14 mouse cellular contexts compared by ENCODE assay signal in the genomic region with DNA sequence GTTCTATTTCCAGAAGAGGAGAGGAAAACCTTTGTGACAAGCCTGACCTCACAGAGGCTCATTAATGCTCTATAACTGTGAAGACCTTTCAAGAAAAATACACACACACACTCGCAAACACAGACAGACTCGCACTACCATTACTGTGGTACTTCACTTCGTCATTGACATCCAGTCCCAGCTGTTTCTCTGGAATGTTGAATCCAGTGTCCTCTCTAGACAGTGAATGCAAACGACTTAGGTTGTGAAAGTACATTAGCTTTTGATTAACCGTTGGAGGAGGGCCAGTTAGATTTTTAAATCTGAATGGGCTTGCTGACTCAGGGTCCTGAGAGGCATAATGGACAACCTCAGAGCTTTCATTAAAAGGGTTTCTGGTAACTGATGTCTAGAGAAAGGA. TPM values are rescaled to one million over a fixed set of nuclear protein-coding genes. Genes with fewer than 3 reads are reported as not detected.
DNase-seq lines count a peak whose midpoint lies in the region; ATAC-seq and TF ChIP-seq lines count a peak whose summit lies in the region.
"Had no signal": no experiment of that assay in that cellular context is flagged by ENCODE, and none has a peak within 500 bp of the region (broad histone marks: within the 10 kb centered on the region; RNA-seq: fewer than 3 reads in every experiment).

No protein-coding gene starts in this region.

- WGBS in intestine, embryonic 14.5 days, result 18% methylated on average over 5 of the region's 5 CpGs
- whole genome bisulfite sequencing in intestine, postnatal 0 days, result 45% methylated on average over 5 of the region's 5 CpGs
- 40% methylated on average over 5 of the region's 5 CpGs for whole genome bisulfite sequencing in midbrain, embryonic 11.5 days
- WGBS in midbrain, embryonic 10.5 days, result 53% methylated on average over 5 of the region's 5 CpGs
- WGBS in forebrain, embryonic 12.5 days, result 17% methylated on average over 5 of the region's 5 CpGs
- 16% methylated on average over 5 of the region's 5 CpGs for WGBS in midbrain, embryonic 16.5 days

- H3K36me3 ChIP-seq in intestine, embryonic 14.5 days (ENCODE audit: control insufficient read depth, insufficient read depth, low read length), result no peaks in the 10 kb centered on the region
- H3K36me3 ChIP-seq in intestine, postnatal 0 days (ENCODE audit: control insufficient read depth, insufficient read depth), result no peaks in the 10 kb centered on the region
- H3K36me3 ChIP-seq in midbrain, embryonic 11.5 days (ENCODE audit: control insufficient read depth, insufficient read depth, low read length), result no peaks in the 10 kb centered on the region
- H3K36me3 ChIP-seq in midbrain, embryonic 10.5 days, result no peaks in the 10 kb centered on the region
- no peaks in the 10 kb centered on the region for H3K36me3 ChIP-seq in forebrain, embryonic 12.5 days (replicated peaks)
- no peaks in the 10 kb centered on the region for H3K36me3 ChIP-seq in midbrain, embryonic 16.5 days (ENCODE audit: control insufficient read depth, insufficient read depth, low read length)

- DNase-seq in intestine, embryonic 14.5 days (ENCODE audit: low spot score), result peak; percentile 53
- peak; percentile 77 for DNase-seq in midbrain, embryonic 11.5 days (ENCODE audit: low spot score, missing footprints)
- DNase-seq in midbrain, embryonic 10.5 days (ENCODE audit: low spot score), result no peak
- no peak for DNase-seq in spleen, adult 12 weeks (ENCODE audit: low spot score)
- DNase-seq: B cell, adult 2 months; cerebellum, adult 18-20 months; lung, postnatal 10 days had no signal

- H3K27me3 ChIP-seq in intestine, embryonic 14.5 days (replicated peaks; ENCODE audit: control insufficient read depth, insufficient read depth, low read length), result no peaks in the 10 kb centered on the region
- no peaks in the 10 kb centered on the region for H3K27me3 ChIP-seq in intestine, postnatal 0 days (replicated peaks; ENCODE audit: control insufficient read depth, insufficient read depth, low read length)
- no peaks in the 10 kb centered on the region for H3K27me3 ChIP-seq in midbrain, embryonic 11.5 days (ENCODE audit: control insufficient read depth, insufficient read depth, low read length)
- no peaks in the 10 kb centered on the region for H3K27me3 ChIP-seq in midbrain, embryonic 10.5 days (ENCODE audit: low read depth, poor library complexity, severe bottlenecking)
- H3K27me3 ChIP-seq in forebrain, embryonic 12.5 days, result no peaks in the 10 kb centered on the region
- H3K27me3 ChIP-seq in midbrain, embryonic 16.5 days (ENCODE audit: control insufficient read depth, insufficient read depth, low read depth, low read length), result no peaks in the 10 kb centered on the region

- no peak for TF ChIP-seq CTCF in intestine, postnatal 0 days (IDR thresholded peaks at IDR 0.05; ENCODE audit: low read depth)

- no peak overlapping the region for H3K4me2 ChIP-seq in intestine, embryonic 14.5 days (ENCODE audit: low read length)
- no peak overlapping the region for H3K4me2 ChIP-seq in intestine, postnatal 0 days (replicated peaks; ENCODE audit: low read depth)
- H3K4me2 ChIP-seq in midbrain, embryonic 11.5 days, result no peak overlapping the region
- no peak overlapping the region for H3K4me2 ChIP-seq in forebrain, embryonic 12.5 days
- H3K4me2 ChIP-seq in midbrain, embryonic 16.5 days (ENCODE audit: low read length), result no peak overlapping the region
- H3K4me2 ChIP-seq: heart, embryonic 11.5 days; liver, embryonic 11.5 days had no signal

- ATAC-seq in intestine, embryonic 14.5 days (replicated peaks; ENCODE audit: low FRiP score, low TSS enrichment, low read depth), result no peak
- no peak for ATAC-seq in intestine, postnatal 0 days
- ATAC-seq in midbrain, embryonic 11.5 days (ENCODE audit: low FRiP score), result no peak
- no peak; the same call in 1 of the 2 replicates for ATAC-seq in forebrain, embryonic 12.5 days (ENCODE audit: low FRiP score)
- 0 out of 2 replicates have a peak, but pooled peaks have one; percentile 27 for ATAC-seq in midbrain, embryonic 16.5 days
- no peak for ATAC-seq in CD4-positive, CD25-positive, alpha-beta regulatory T cell, adult 4 months
- ATAC-seq: intestine, embryonic 16.5 days had no signal

- peaks cover 13% of the 10 kb centered on the region for H3K4me1 ChIP-seq in intestine, embryonic 14.5 days (replicated peaks; ENCODE audit: control insufficient read depth, insufficient read depth, low read length)
- no peaks in the 10 kb centered on the region for H3K4me1 ChIP-seq in intestine, postnatal 0 days (replicated peaks; ENCODE audit: control insufficient read depth, insufficient read depth, low read length)
- peaks cover 5% of the 10 kb centered on the region for H3K4me1 ChIP-seq in midbrain, embryonic 11.5 days (ENCODE audit: control insufficient read depth, insufficient read depth, low read length)
- H3K4me1 ChIP-seq in midbrain, embryonic 10.5 days, result peaks cover 9% of the 10 kb centered on the region; the same call in 1 of the 2 replicates
- peaks cover 23% of the 10 kb centered on the region for H3K4me1 ChIP-seq in forebrain, embryonic 12.5 days
- peaks cover 15% of the 10 kb centered on the region for H3K4me1 ChIP-seq in midbrain, embryonic 16.5 days (ENCODE audit: control insufficient read depth, insufficient read depth, low read length)

- H3K9ac ChIP-seq in intestine, embryonic 14.5 days (ENCODE audit: low read length), result no peak overlapping the region
- no peak overlapping the region for H3K9ac ChIP-seq in intestine, postnatal 0 days (ENCODE audit: low read depth, low read length)
- H3K9ac ChIP-seq in midbrain, embryonic 11.5 days (ENCODE audit: low read length), result no peak overlapping the region
- no peak overlapping the region for H3K9ac ChIP-seq in forebrain, embryonic 12.5 days
- no peak overlapping the region for H3K9ac ChIP-seq in midbrain, embryonic 16.5 days (ENCODE audit: low read depth, low read length)

- no peak overlapping the region for H3K27ac ChIP-seq in intestine, embryonic 14.5 days (ENCODE audit: low read depth)
- H3K27ac ChIP-seq in intestine, postnatal 0 days (ENCODE audit: low read depth, low read length), result no peak overlapping the region
- H3K27ac ChIP-seq in midbrain, embryonic 11.5 days (ENCODE audit: low read depth, low read length), result no peak overlapping the region
- no peak overlapping the region for H3K27ac ChIP-seq in midbrain, embryonic 10.5 days (replicated peaks)
- peak overlapping the region; percentile 31; the same call in 1 of the 2 replicates for H3K27ac ChIP-seq in forebrain, embryonic 12.5 days
- peak overlapping the region; percentile 5; the same call in 1 of the 2 replicates for H3K27ac ChIP-seq in midbrain, embryonic 16.5 days (ENCODE audit: low read length)

- no peak overlapping the region for H3K4me3 ChIP-seq in intestine, embryonic 14.5 days (ENCODE audit: low read depth, low read length)
- H3K4me3 ChIP-seq in intestine, postnatal 0 days (ENCODE audit: low read depth, low read length), result no peak overlapping the region
- H3K4me3 ChIP-seq in midbrain, embryonic 11.5 days (ENCODE audit: low read depth, low read length), result no peak overlapping the region
- no peak overlapping the region for H3K4me3 ChIP-seq in midbrain, embryonic 10.5 days
- no peak overlapping the region for H3K4me3 ChIP-seq in forebrain, embryonic 12.5 days (replicated peaks)
- no peak overlapping the region for H3K4me3 ChIP-seq in midbrain, embryonic 16.5 days (ENCODE audit: low read depth, low read length)

- no peaks in the 10 kb centered on the region for H3K9me3 ChIP-seq in intestine, embryonic 14.5 days (ENCODE audit: control insufficient read depth, low read length)
- no peaks in the 10 kb centered on the region for H3K9me3 ChIP-seq in intestine, postnatal 0 days (ENCODE audit: control insufficient read depth)
- H3K9me3 ChIP-seq in midbrain, embryonic 11.5 days (ENCODE audit: control insufficient read depth, low read length), result no peaks in the 10 kb centered on the region
- no peaks in the 10 kb centered on the region for H3K9me3 ChIP-seq in midbrain, embryonic 10.5 days (replicated peaks)
- no peaks in the 10 kb centered on the region for H3K9me3 ChIP-seq in forebrain, embryonic 12.5 days
- no peaks in the 10 kb centered on the region for H3K9me3 ChIP-seq in midbrain, embryonic 16.5 days (replicated peaks; ENCODE audit: control insufficient read depth, low read length, poor library complexity, severe bottlenecking)

RNA-seq across cellular contexts. Expression of a gene that starts 34.0 kb away (rescaled TPM):
- 7.4 and 9.3 TPM in 2 replicates for polyA plus RNA-seq in intestine, embryonic 14.5 days (2014; fragmentation: Nextera tagmentation; extraction: Ambion mirVana)
- polyA plus RNA-seq in intestine, postnatal 0 days (2015; fragmentation: Nextera tagmentation; extraction: Ambion mirVana), result 2.5 and 2.6 TPM in 2 replicates
- 5.6 and 6.4 TPM in 2 replicates for polyA plus RNA-seq in midbrain, embryonic 11.5 days (2014; fragmentation: Nextera tagmentation; extraction: Ambion mirVana)
- 3.0 and 4.1 TPM in 2 replicates for polyA plus RNA-seq in midbrain, embryonic 10.5 days (2016; fragmentation: Nextera tagmentation; extraction: Ambion mirVana)
- 7.6 and 7.8 TPM in 2 replicates for polyA plus RNA-seq in forebrain, embryonic 12.5 days (2016; fragmentation: Nextera tagmentation; extraction: Ambion mirVana)
- polyA plus RNA-seq in midbrain, embryonic 16.5 days (2015; fragmentation: Nextera tagmentation; extraction: Ambion mirVana), result 8.1 and 8.3 TPM in 2 replicates
- polyA plus RNA-seq in CD4-positive, CD25-positive, alpha-beta regulatory T cell, adult 4 months (2017; shearing (Covaris generic)), result under 1 TPM in 1 of 2 experiments, not detected in 1; 0.11 TPM

Comparison
In these comparisons a context has a peak if more than half of its experiments do, and no peak if none do; other contexts are left out.
1. DNase-seq: peak in intestine, embryonic 14.5 days (single experiment) and midbrain, embryonic 11.5 days (single experiment); none in midbrain, embryonic 10.5 days (single experiment) and spleen, adult 12 weeks (single experiment).
2. H3K27ac ChIP-seq: peak in forebrain, embryonic 12.5 days (single experiment) and midbrain, embryonic 16.5 days (single experiment); none in intestine, embryonic 14.5 days (single experiment), intestine, postnatal 0 days (single experiment), midbrain, embryonic 11.5 days (single experiment) and midbrain, embryonic 10.5 days (single experiment).